Comparison of ENCODE assay signal across 22 mouse cellular contexts in the genomic region with DNA sequence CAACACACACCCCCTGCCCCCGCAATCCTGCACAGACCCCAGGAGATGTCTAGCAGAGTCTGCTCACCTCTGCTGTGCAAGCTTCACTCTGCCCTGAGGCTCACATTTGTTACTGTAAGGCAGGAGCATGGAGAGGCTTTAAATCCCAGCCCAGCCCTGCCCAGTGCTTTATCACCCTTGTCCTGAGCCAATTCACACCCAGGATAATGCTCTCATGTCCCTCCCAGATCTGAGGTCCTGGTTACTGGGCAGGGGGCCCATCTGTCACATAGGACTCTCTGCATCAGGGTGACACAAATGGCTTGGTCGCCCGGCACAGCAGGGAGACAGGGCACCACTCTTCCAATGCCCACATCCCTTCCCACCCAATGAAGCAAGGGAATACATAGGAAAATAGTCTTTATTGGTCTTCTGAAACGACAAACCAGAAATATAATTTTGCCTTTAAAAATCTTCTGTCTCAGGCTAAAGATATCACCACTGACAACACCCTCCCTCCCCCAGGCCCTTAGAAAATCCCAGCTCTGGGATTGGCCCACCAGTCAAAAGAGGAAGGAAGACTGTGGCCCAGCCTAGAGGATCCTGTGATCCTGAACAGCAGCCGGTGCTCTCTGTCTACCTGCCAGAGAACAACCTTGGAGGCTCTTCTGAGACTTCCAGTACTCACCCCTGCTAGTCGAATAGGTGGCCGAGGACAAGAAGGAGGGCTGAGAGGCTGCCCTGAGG. TPM values are rescaled to one million over a fixed set of nuclear protein-coding genes. Genes with fewer than 3 reads are reported as not detected.
DNase-seq lines count a peak whose midpoint lies in the region; ATAC-seq and TF ChIP-seq lines count a peak whose summit lies in the region.
"Had no signal": no experiment of that assay in that cellular context is flagged by ENCODE, and none has a peak within 500 bp of the region (broad histone marks: within the 10 kb centered on the region; RNA-seq: fewer than 3 reads in every experiment).

No protein-coding gene starts in this region.

- H3K36me3 ChIP-seq in midbrain, embryonic 15.5 days (replicated peaks), result no peaks in the 10 kb centered on the region
- 0 out of 2 replicates have a peak, but pooled peaks cover 3% of the 10 kb centered on the region for H3K36me3 ChIP-seq in midbrain, embryonic 14.5 days (ENCODE audit: control insufficient read depth, insufficient read depth, low read length)
- no peaks in the 10 kb centered on the region for H3K36me3 ChIP-seq in intestine, postnatal 0 days (ENCODE audit: control insufficient read depth, insufficient read depth)
- H3K36me3 ChIP-seq: embryonic facial prominence, embryonic 10.5 days; heart, embryonic 10.5 days; intestine, embryonic 15.5 days; limb, embryonic 12.5 days had no signal

- 70% methylated on average over 7 of the region's 7 CpGs for WGBS in midbrain, embryonic 15.5 days
- WGBS in midbrain, embryonic 14.5 days, result 73% methylated on average over 7 of the region's 7 CpGs
- WGBS in intestine, postnatal 0 days, result 42% methylated on average over 7 of the region's 7 CpGs

- peak; percentile 29 for ATAC-seq in frontal cortex, adult (ENCODE audit: low TSS enrichment)
- no peak for ATAC-seq in midbrain, embryonic 15.5 days (replicated peaks)
- ATAC-seq in midbrain, embryonic 14.5 days (ENCODE audit: low FRiP score, low TSS enrichment), result no peak
- ATAC-seq in megakaryocyte progenitor cell, adult 5-6 weeks (replicated peaks; ENCODE audit: poor library complexity), result 0 out of 2 replicates have a peak, but pooled peaks have one; percentile 42
- no peak for ATAC-seq in intestine, postnatal 0 days
- ATAC-seq: activated CD4-positive, CD25-positive, alpha-beta regulatory T cell, adult 4 months; forebrain, embryonic 16.5 days; intestine, embryonic 15.5 days; Patski had no signal

- no peak overlapping the region for H3K4me3 ChIP-seq in midbrain, embryonic 15.5 days
- H3K4me3 ChIP-seq in midbrain, embryonic 14.5 days (replicated peaks; ENCODE audit: low read depth, low read length), result no peak overlapping the region
- H3K4me3 ChIP-seq in intestine, postnatal 0 days (ENCODE audit: low read depth, low read length), result no peak overlapping the region
- H3K4me3 ChIP-seq: embryonic facial prominence, embryonic 10.5 days; erythroblast, embryonic 14.5 days; heart, embryonic 10.5 days; intestine, embryonic 15.5 days; limb, embryonic 12.5 days had no signal

- H3K4me2 ChIP-seq in midbrain, embryonic 15.5 days, result no peak overlapping the region
- H3K4me2 ChIP-seq in midbrain, embryonic 14.5 days (ENCODE audit: low read length), result no peak overlapping the region
- H3K4me2 ChIP-seq in intestine, postnatal 0 days (replicated peaks; ENCODE audit: low read depth), result no peak overlapping the region
- H3K4me2 ChIP-seq: intestine, embryonic 15.5 days; limb, embryonic 12.5 days had no signal

- DNase-seq in frontal cortex, postnatal 25 days (ENCODE audit: low spot score in 2 of 2), result no peak
- no peak for DNase-seq in midbrain, embryonic 14.5 days
- DNase-seq in brain, adult 2 months (ENCODE audit: low read depth, low spot score), result peak; percentile 66
- DNase-seq: adrenal gland, postnatal 36 days; B cell, adult 2 months; heart, postnatal 10 days; right cerebral cortex, adult 18-20 months; spleen, adult 18-20 months; thymus, adult 18-20 months had no signal

- H3K27me3 ChIP-seq in midbrain, embryonic 15.5 days (replicated peaks), result no peaks in the 10 kb centered on the region
- no peaks in the 10 kb centered on the region for H3K27me3 ChIP-seq in midbrain, embryonic 14.5 days (ENCODE audit: control insufficient read depth, insufficient read depth, low read length)
- H3K27me3 ChIP-seq in intestine, postnatal 0 days (replicated peaks; ENCODE audit: control insufficient read depth, insufficient read depth, low read length), result no peaks in the 10 kb centered on the region
- H3K27me3 ChIP-seq: intestine, embryonic 15.5 days; Patski had no signal

- peaks cover 26% of the 10 kb centered on the region for H3K4me1 ChIP-seq in midbrain, embryonic 15.5 days
- H3K4me1 ChIP-seq in midbrain, embryonic 14.5 days (ENCODE audit: control insufficient read depth, insufficient read depth, low read length), result peaks cover 22% of the 10 kb centered on the region
- no peaks in the 10 kb centered on the region for H3K4me1 ChIP-seq in intestine, postnatal 0 days (replicated peaks; ENCODE audit: control insufficient read depth, insufficient read depth, low read length)
- H3K4me1 ChIP-seq: intestine, embryonic 15.5 days had no signal

- H3K9ac ChIP-seq in midbrain, embryonic 15.5 days, result no peak overlapping the region
- H3K9ac ChIP-seq in midbrain, embryonic 14.5 days (replicated peaks; ENCODE audit: low read length), result no peak overlapping the region
- no peak overlapping the region for H3K9ac ChIP-seq in intestine, postnatal 0 days (ENCODE audit: low read depth, low read length)
- H3K9ac ChIP-seq: intestine, embryonic 15.5 days; limb, embryonic 12.5 days; liver, embryonic 14.5 days had no signal

- H3K9me3 ChIP-seq in midbrain, embryonic 15.5 days, result no peaks in the 10 kb centered on the region
- H3K9me3 ChIP-seq in midbrain, embryonic 14.5 days (ENCODE audit: control insufficient read depth, low read length), result no peaks in the 10 kb centered on the region
- no peaks in the 10 kb centered on the region for H3K9me3 ChIP-seq in intestine, postnatal 0 days (ENCODE audit: control insufficient read depth)
- H3K9me3 ChIP-seq: heart, embryonic 10.5 days; intestine, embryonic 15.5 days had no signal

- TF ChIP-seq CTCF in intestine, postnatal 0 days (IDR thresholded peaks at IDR 0.05; ENCODE audit: low read depth), result no peak

- peak overlapping the region; percentile 64; the same call in 1 of the 2 replicates for H3K27ac ChIP-seq in midbrain, embryonic 15.5 days
- no peak overlapping the region for H3K27ac ChIP-seq in midbrain, embryonic 14.5 days (replicated peaks; ENCODE audit: low read depth, low read length)
- no peak overlapping the region for H3K27ac ChIP-seq in intestine, postnatal 0 days (ENCODE audit: low read depth, low read length)
- H3K27ac ChIP-seq: embryonic facial prominence, embryonic 10.5 days; heart, embryonic 10.5 days; intestine, embryonic 15.5 days; limb, embryonic 12.5 days; liver, embryonic 14.5 days had no signal

RNA-seq across cellular contexts. Expression of gene Lrtm2, which starts 15.7 kb away (rescaled TPM):
- polyA plus RNA-seq in midbrain, embryonic 15.5 days (2015; fragmentation: Nextera tagmentation; extraction: Ambion mirVana), result 10.6 and 12.7 TPM in 2 replicates
- 6.5 and 10.5 TPM in 2 replicates for polyA plus RNA-seq in midbrain, embryonic 14.5 days (2014; fragmentation: Nextera tagmentation; extraction: Ambion mirVana)
- total RNA-seq in megakaryocyte progenitor cell, adult 5-6 weeks (2015), result 0.24 and 0.44 TPM in 2 replicates
- 0.03 and 0.08 TPM in 2 replicates for total RNA-seq in megakaryocyte progenitor cell, adult 5-6 weeks (2017)
- 0.04 TPM in 2 replicates for polyA plus RNA-seq in intestine, postnatal 0 days (2015; fragmentation: Nextera tagmentation; extraction: Ambion mirVana)
- total RNA-seq: heart, postnatal 10 days had no signal
- polyA plus RNA-seq: activated CD4-positive, CD25-positive, alpha-beta regulatory T cell, adult 4 months; erythroblast, embryonic 14.5 days; limb, embryonic 12.5 days had no signal

Comparison
In these comparisons a context has a peak if more than half of its experiments do, and no peak if none do; other contexts are left out.
1. ATAC-seq: peak in frontal cortex, adult (single experiment) and megakaryocyte progenitor cell, adult 5-6 weeks (single experiment); none in midbrain, embryonic 15.5 days (single experiment), midbrain, embryonic 14.5 days (single experiment) and intestine, postnatal 0 days (single experiment).